Comparison of ENCODE assay signal across 8 mouse cellular contexts in genomic region chr8:116922060-116922757, GRCm38 (mm10). TPM values are rescaled to one million over a fixed set of nuclear protein-coding genes. Genes with fewer than 3 reads are reported as not detected.
DNase-seq lines count a peak whose midpoint lies in the region; ATAC-seq and TF ChIP-seq lines count a peak whose summit lies in the region.

No protein-coding gene starts in this region.

- peak overlapping the region; percentile 64 for H3K9ac ChIP-seq in kidney, postnatal 0 days (ENCODE audit: low read depth, low read length)
- peak overlapping the region; percentile 64 for H3K9ac ChIP-seq in hindbrain, embryonic 14.5 days
- H3K9ac ChIP-seq in midbrain, embryonic 14.5 days (replicated peaks; ENCODE audit: low read length) = peak overlapping the region; percentile 55

- 22% methylated on average over 17 of the region's 17 CpGs for WGBS in kidney, postnatal 0 days
- 36% methylated on average over 17 of the region's 17 CpGs for WGBS in embryonic facial prominence, embryonic 10.5 days
- 35% methylated on average over 17 of the region's 17 CpGs for WGBS in hindbrain, embryonic 14.5 days
- WGBS in midbrain, embryonic 14.5 days = 34% methylated on average over 17 of the region's 17 CpGs

- H3K27ac ChIP-seq in kidney, postnatal 0 days = peak overlapping the region; percentile 56; the same call in 1 of the 2 replicates
- H3K27ac ChIP-seq in embryonic facial prominence, embryonic 10.5 days (replicated peaks) = peak overlapping the region; percentile 97
- no peak overlapping the region for H3K27ac ChIP-seq in hindbrain, embryonic 14.5 days
- peak overlapping the region; percentile 80; the same call in 1 of the 2 replicates for H3K27ac ChIP-seq in midbrain, embryonic 14.5 days (replicated peaks; ENCODE audit: low read depth, low read length)

- H3K9me3 ChIP-seq in kidney, postnatal 0 days (replicated peaks; ENCODE audit: low read length) = no peaks in the 10 kb centered on the region
- no peaks in the 10 kb centered on the region for H3K9me3 ChIP-seq in embryonic facial prominence, embryonic 10.5 days
- H3K9me3 ChIP-seq in hindbrain, embryonic 14.5 days (ENCODE audit: control insufficient read depth, low read length) = no peaks in the 10 kb centered on the region
- no peaks in the 10 kb centered on the region for H3K9me3 ChIP-seq in midbrain, embryonic 14.5 days (ENCODE audit: control insufficient read depth, low read length)

- H3K4me2 ChIP-seq in kidney, postnatal 0 days (ENCODE audit: low read length) = peak overlapping the region; percentile 74
- H3K4me2 ChIP-seq in hindbrain, embryonic 14.5 days (replicated peaks) = peak overlapping the region; percentile 61
- peak overlapping the region; percentile 69 for H3K4me2 ChIP-seq in midbrain, embryonic 14.5 days (ENCODE audit: low read length)

- no peak for TF ChIP-seq CTCF in kidney, postnatal 0 days (IDR thresholded peaks at IDR 0.05; ENCODE audit: low read depth)

- 0 out of 2 replicates have a peak, but pooled peaks cover 3% of the 10 kb centered on the region for H3K36me3 ChIP-seq in kidney, postnatal 0 days (ENCODE audit: insufficient read depth, low read length)
- peaks cover 37% of the 10 kb centered on the region for H3K36me3 ChIP-seq in embryonic facial prominence, embryonic 10.5 days (replicated peaks)
- H3K36me3 ChIP-seq in hindbrain, embryonic 14.5 days (replicated peaks; ENCODE audit: control insufficient read depth, insufficient read depth) = no peaks in the 10 kb centered on the region
- H3K36me3 ChIP-seq in midbrain, embryonic 14.5 days (ENCODE audit: control insufficient read depth, insufficient read depth, low read length) = no peaks in the 10 kb centered on the region

- ATAC-seq in kidney, postnatal 0 days (replicated peaks; ENCODE audit: low FRiP score, low read depth) = no peak
- ATAC-seq in hindbrain, embryonic 14.5 days (ENCODE audit: low FRiP score) = no peak
- no peak for ATAC-seq in midbrain, embryonic 14.5 days (ENCODE audit: low FRiP score, low TSS enrichment)
- ATAC-seq in monocyte, adult 5-6 weeks (replicated peaks; ENCODE audit: insufficient number of reproducible peaks, low FRiP score, low TSS enrichment, poor library complexity, severe bottlenecking) = no peak

- H3K27me3 ChIP-seq in kidney, postnatal 0 days (ENCODE audit: insufficient read depth, low read length) = no peaks in the 10 kb centered on the region
- no peaks in the 10 kb centered on the region for H3K27me3 ChIP-seq in embryonic facial prominence, embryonic 10.5 days (replicated peaks; ENCODE audit: low read depth, poor library complexity, severe bottlenecking)
- no peaks in the 10 kb centered on the region for H3K27me3 ChIP-seq in hindbrain, embryonic 14.5 days (ENCODE audit: control insufficient read depth, insufficient read depth, low read length)
- no peaks in the 10 kb centered on the region for H3K27me3 ChIP-seq in midbrain, embryonic 14.5 days (ENCODE audit: control insufficient read depth, insufficient read depth, low read length)

- peak overlapping the region; percentile 60 for H3K4me3 ChIP-seq in kidney, postnatal 0 days (replicated peaks; ENCODE audit: low read depth, low read length)
- H3K4me3 ChIP-seq in embryonic facial prominence, embryonic 10.5 days = peak overlapping the region; percentile 91
- peak overlapping the region; percentile 58 for H3K4me3 ChIP-seq in hindbrain, embryonic 14.5 days (replicated peaks; ENCODE audit: low read length)
- peak overlapping the region; percentile 57 for H3K4me3 ChIP-seq in midbrain, embryonic 14.5 days (replicated peaks; ENCODE audit: low read depth, low read length)

- H3K4me1 ChIP-seq in kidney, postnatal 0 days (replicated peaks; ENCODE audit: insufficient read depth, low read length) = 0 out of 2 replicates have a peak, but pooled peaks cover 4% of the 10 kb centered on the region
- peaks cover 18% of the 10 kb centered on the region for H3K4me1 ChIP-seq in embryonic facial prominence, embryonic 10.5 days
- 0 out of 2 replicates have a peak, but pooled peaks cover 8% of the 10 kb centered on the region for H3K4me1 ChIP-seq in hindbrain, embryonic 14.5 days (replicated peaks; ENCODE audit: control insufficient read depth, insufficient read depth, low read length)
- 0 out of 2 replicates have a peak, but pooled peaks cover 5% of the 10 kb centered on the region for H3K4me1 ChIP-seq in midbrain, embryonic 14.5 days (ENCODE audit: control insufficient read depth, insufficient read depth, low read length)

- no peak for DNase-seq in kidney, postnatal 0 days (ENCODE audit: low spot score)
- no peak for DNase-seq in kidney, postnatal 25 days
- DNase-seq in embryonic facial prominence, embryonic 10.5 days (ENCODE audit: low spot score) = no peak
- DNase-seq in hindbrain, embryonic 14.5 days (ENCODE audit: low spot score) = no peak
- no peak for DNase-seq in midbrain, embryonic 14.5 days
- no peak for DNase-seq in adrenal gland, postnatal 10 days
- no peak for DNase-seq in MN1 (ENCODE audit: low spot score)

RNA-seq across cellular contexts. Expression of gene Cenpn, which starts 0.7 kb away (rescaled TPM):
- 18.7 and 21.8 TPM in 2 replicates for polyA plus RNA-seq in kidney, postnatal 0 days (2015; fragmentation: Nextera tagmentation; extraction: Ambion mirVana)
- polyA plus RNA-seq in embryonic facial prominence, embryonic 10.5 days (2016; fragmentation: Nextera tagmentation; extraction: Ambion mirVana) = 61.7 and 62.1 TPM in 2 replicates
- 8.6 and 9.7 TPM in 2 replicates for polyA plus RNA-seq in hindbrain, embryonic 14.5 days (2014; fragmentation: Nextera tagmentation; extraction: Ambion mirVana)
- polyA plus RNA-seq in midbrain, embryonic 14.5 days (2014; fragmentation: Nextera tagmentation; extraction: Ambion mirVana) = 7.0 and 11.8 TPM in 2 replicates
- 0.58 to 1.9 TPM (median 1.1 TPM) in 3 replicates for total RNA-seq in monocyte, adult 5-6 weeks (2017)
- total RNA-seq in adrenal gland, postnatal 10 days (2021) = 10 to 100 TPM in 1 of 2 experiments, 1 to 10 TPM in 1; 7.1 to 10.5 TPM

RNA-seq across cellular contexts. Expression of gene Cmc2, which starts 1.0 kb away (rescaled TPM):
- polyA plus RNA-seq in kidney, postnatal 0 days (2015; fragmentation: Nextera tagmentation; extraction: Ambion mirVana) = 97.8 and 100 TPM in 2 replicates
- 72.6 and 77.7 TPM in 2 replicates for polyA plus RNA-seq in embryonic facial prominence, embryonic 10.5 days (2016; fragmentation: Nextera tagmentation; extraction: Ambion mirVana)
- polyA plus RNA-seq in hindbrain, embryonic 14.5 days (2014; fragmentation: Nextera tagmentation; extraction: Ambion mirVana) = 36.0 and 36.3 TPM in 2 replicates
- polyA plus RNA-seq in midbrain, embryonic 14.5 days (2014; fragmentation: Nextera tagmentation; extraction: Ambion mirVana) = 26.2 and 30.5 TPM in 2 replicates
- 4.8 to 15.3 TPM (median 11.9 TPM) in 3 replicates for total RNA-seq in monocyte, adult 5-6 weeks (2017)
- total RNA-seq in adrenal gland, postnatal 10 days (2021) = 10 to 100 TPM; 40.1 to 46.4 TPM

RNA-seq across cellular contexts. Expression of gene Atmin, which starts 21.0 kb away (rescaled TPM):
- polyA plus RNA-seq in kidney, postnatal 0 days (2015; fragmentation: Nextera tagmentation; extraction: Ambion mirVana) = 9.7 and 10.3 TPM in 2 replicates
- 12.4 and 13.0 TPM in 2 replicates for polyA plus RNA-seq in embryonic facial prominence, embryonic 10.5 days (2016; fragmentation: Nextera tagmentation; extraction: Ambion mirVana)
- polyA plus RNA-seq in hindbrain, embryonic 14.5 days (2014; fragmentation: Nextera tagmentation; extraction: Ambion mirVana) = 26.2 and 28.3 TPM in 2 replicates
- 21.2 and 26.3 TPM in 2 replicates for polyA plus RNA-seq in midbrain, embryonic 14.5 days (2014; fragmentation: Nextera tagmentation; extraction: Ambion mirVana)
- total RNA-seq in monocyte, adult 5-6 weeks (2017) = 20.7 to 30.9 TPM (median 25.9 TPM) in 3 replicates
- total RNA-seq in adrenal gland, postnatal 10 days (2021) = 10 to 100 TPM; 16.0 to 19.0 TPM

RNA-seq across cellular contexts. Expression of gene 1700030J22Rik, which starts 56.5 kb away (rescaled TPM):
- 1.4 and 1.6 TPM in 2 replicates for polyA plus RNA-seq in kidney, postnatal 0 days (2015; fragmentation: Nextera tagmentation; extraction: Ambion mirVana)
- 2.0 and 2.4 TPM in 2 replicates for polyA plus RNA-seq in embryonic facial prominence, embryonic 10.5 days (2016; fragmentation: Nextera tagmentation; extraction: Ambion mirVana)
- polyA plus RNA-seq in hindbrain, embryonic 14.5 days (2014; fragmentation: Nextera tagmentation; extraction: Ambion mirVana) = 5.5 and 6.1 TPM in 2 replicates
- polyA plus RNA-seq in midbrain, embryonic 14.5 days (2014; fragmentation: Nextera tagmentation; extraction: Ambion mirVana) = 5.6 and 6.3 TPM in 2 replicates
- total RNA-seq in monocyte, adult 5-6 weeks (2017) = 0.29 to 1.3 TPM in 2 of 3 replicates, not detected in the other
- total RNA-seq in adrenal gland, postnatal 10 days (2021) = 1 to 10 TPM in 1 of 2 experiments, under 1 TPM in 1; 0.99 to 1.2 TPM
